In genomic region chr10:88330695-88331094, GRCm38 (mm10) we compare ENCODE assay signal across 9 mouse cellular contexts. TPM values are rescaled to one million over a fixed set of nuclear protein-coding genes. Genes with fewer than 3 reads are reported as not detected.
DNase-seq lines count a peak whose midpoint lies in the region; ATAC-seq and TF ChIP-seq lines count a peak whose summit lies in the region.
"Had no signal": no experiment of that assay in that cellular context is flagged by ENCODE, and none has a peak within 500 bp of the region (broad histone marks: within the 10 kb centered on the region; RNA-seq: fewer than 3 reads in every experiment).

No protein-coding gene starts in this region.

- TF ChIP-seq CTCF in lung, adult 2 months (IDR thresholded peaks at IDR 0.05; ENCODE audit: insufficient read depth, low read length), result no peak
- 0 out of 2 replicates have a peak, but pooled peaks have one; percentile 6 for TF ChIP-seq CTCF in cortical plate, adult 2 months (IDR thresholded peaks at IDR 0.05; ENCODE audit: extremely low read depth, insufficient read depth, low read length)

- TF ChIP-seq POLR2A in lung, adult 2 months (IDR thresholded peaks at IDR 0.05; ENCODE audit: borderline replicate concordance, extremely low read depth, low read depth, low read length), result no peak
- TF ChIP-seq POLR2A in cortical plate, adult 2 months (IDR thresholded peaks at IDR 0.05; ENCODE audit: extremely low read depth, insufficient read depth, low read length), result no peak

- 29% methylated on average over 5 of the region's 5 CpGs for WGBS in heart, embryonic 15.5 days
- WGBS in lung, adult 2 months, result 15% methylated on average over 5 of the region's 5 CpGs
- 24% methylated on average over 5 of the region's 5 CpGs for WGBS in intestine, embryonic 15.5 days

- no peak overlapping the region for H3K9ac ChIP-seq in heart, embryonic 15.5 days
- no peak overlapping the region for H3K9ac ChIP-seq in intestine, embryonic 15.5 days
- H3K9ac ChIP-seq: limb, embryonic 13.5 days had no signal

- no peaks in the 10 kb centered on the region for H3K36me3 ChIP-seq in heart, embryonic 15.5 days
- no peaks in the 10 kb centered on the region for H3K36me3 ChIP-seq in splenic B cell, adult 2 months (ENCODE audit: control insufficient read depth, insufficient read depth, low read length, poor library complexity, severe bottlenecking)
- no peaks in the 10 kb centered on the region for H3K36me3 ChIP-seq in intestine, embryonic 15.5 days
- H3K36me3 ChIP-seq: limb, embryonic 13.5 days had no signal

- no peak for DNase-seq in heart, adult 18-20 months
- peak; percentile 42 for DNase-seq in lung, postnatal 10 days
- DNase-seq in lung, adult 2 months, result no peak
- DNase-seq in splenic B cell, adult 2 months (ENCODE audit: low read depth, low spot score), result peak; percentile 5
- DNase-seq in ovary, postnatal 14 days (ENCODE audit: low spot score), result no peak

- H3K9me3 ChIP-seq in heart, embryonic 15.5 days (replicated peaks), result no peaks in the 10 kb centered on the region
- no peaks in the 10 kb centered on the region for H3K9me3 ChIP-seq in intestine, embryonic 15.5 days
- H3K9me3 ChIP-seq: limb, embryonic 13.5 days had no signal

- no peaks in the 10 kb centered on the region for H3K27me3 ChIP-seq in heart, embryonic 15.5 days
- H3K27me3 ChIP-seq in splenic B cell, adult 2 months (ENCODE audit: control insufficient read depth, insufficient read depth, low read length, poor library complexity, severe bottlenecking), result no peaks in the 10 kb centered on the region
- no peaks in the 10 kb centered on the region for H3K27me3 ChIP-seq in intestine, embryonic 15.5 days (replicated peaks)
- H3K27me3 ChIP-seq: limb, embryonic 13.5 days had no signal

- no peak overlapping the region for H3K4me3 ChIP-seq in heart, embryonic 15.5 days
- no peak overlapping the region for H3K4me3 ChIP-seq in lung, adult 2 months (replicated peaks; ENCODE audit: extremely low read depth, low read depth, low read length)
- H3K4me3 ChIP-seq in cortical plate, adult 2 months (ENCODE audit: insufficient read depth, low read length), result no peak overlapping the region
- no peak overlapping the region for H3K4me3 ChIP-seq in intestine, embryonic 15.5 days (replicated peaks)
- H3K4me3 ChIP-seq: limb, embryonic 13.5 days had no signal

- H3K27ac ChIP-seq in heart, embryonic 15.5 days, result no peak overlapping the region
- H3K27ac ChIP-seq in cortical plate, adult 2 months (ENCODE audit: insufficient read depth, low read length), result no peak overlapping the region
- H3K27ac ChIP-seq in intestine, embryonic 15.5 days, result no peak overlapping the region
- H3K27ac ChIP-seq: limb, embryonic 13.5 days had no signal

- ATAC-seq in heart, embryonic 15.5 days (replicated peaks; ENCODE audit: insufficient number of reproducible peaks, insufficient read depth, low FRiP score, low read depth), result 0 out of 2 replicates have a peak, but pooled peaks have one; percentile 35
- ATAC-seq in intestine, embryonic 15.5 days, result no peak

- no peak overlapping the region for H3K4me2 ChIP-seq in heart, embryonic 15.5 days
- H3K4me2 ChIP-seq in intestine, embryonic 15.5 days (replicated peaks), result no peak overlapping the region
- H3K4me2 ChIP-seq: limb, embryonic 13.5 days had no signal

- H3K4me1 ChIP-seq in heart, embryonic 15.5 days (replicated peaks), result no peaks in the 10 kb centered on the region
- peaks cover 2% of the 10 kb centered on the region; the same call in 1 of the 2 replicates for H3K4me1 ChIP-seq in lung, adult 2 months (ENCODE audit: control insufficient read depth, insufficient read depth, low read length)
- H3K4me1 ChIP-seq in cortical plate, adult 2 months (ENCODE audit: control insufficient read depth, insufficient read depth, low read length), result no peaks in the 10 kb centered on the region; the same call in 1 of the 2 replicates
- no peaks in the 10 kb centered on the region for H3K4me1 ChIP-seq in intestine, embryonic 15.5 days (replicated peaks)

RNA-seq across cellular contexts. Expression of gene Dram1, which starts 48.2 kb away (rescaled TPM):
- 3.2 and 5.9 TPM in 2 replicates for polyA plus RNA-seq in heart, embryonic 15.5 days (2015; fragmentation: Nextera tagmentation; extraction: Ambion mirVana)
- total RNA-seq in heart, adult 18-20 months (2021), result 1 to 10 TPM; 2.9 to 4.2 TPM
- polyA plus RNA-seq in lung, adult 2 months (2012; rRNA removed), result 326 and 360 TPM in 2 replicates
- polyA plus RNA-seq in cortical plate, adult 2 months (2012; rRNA removed), result 1.6 and 2.0 TPM in 2 replicates
- 3.8 and 4.1 TPM in 2 replicates for polyA plus RNA-seq in intestine, embryonic 15.5 days (2015; fragmentation: Nextera tagmentation; extraction: Ambion mirVana)

RNA-seq across cellular contexts. Expression of gene Gnptab, which starts 48.2 kb away (rescaled TPM):
- polyA plus RNA-seq in heart, embryonic 15.5 days (2015; fragmentation: Nextera tagmentation; extraction: Ambion mirVana), result 7.5 and 10.5 TPM in 2 replicates
- 10 to 100 TPM; 25.5 to 25.9 TPM for total RNA-seq in heart, adult 18-20 months (2021)
- 12.4 and 16.6 TPM in 2 replicates for polyA plus RNA-seq in lung, adult 2 months (2012; rRNA removed)
- polyA plus RNA-seq in cortical plate, adult 2 months (2012; rRNA removed), result 41.1 and 43.3 TPM in 2 replicates
- polyA plus RNA-seq in intestine, embryonic 15.5 days (2015; fragmentation: Nextera tagmentation; extraction: Ambion mirVana), result 15.9 and 16.3 TPM in 2 replicates

Comparison
In these comparisons a context has a peak if more than half of its experiments do, and no peak if none do; other contexts are left out.
1. DNase-seq: peak in lung, postnatal 10 days (single experiment) and splenic B cell, adult 2 months (single experiment); none in heart, adult 18-20 months (0 of 2), lung, adult 2 months (single experiment) and ovary, postnatal 14 days (single experiment).
2. RNA of gene Dram1, which starts 48.2 kb away (polyA plus RNA-seq): 326 to 360 TPM in lung, adult 2 months; 3.8 to 4.1 TPM in intestine, embryonic 15.5 days, 3.2 to 5.9 TPM in heart, embryonic 15.5 days and 1.6 to 2.0 TPM in cortical plate, adult 2 months; every median in the first group is over 10 times any median in the second.